Mouse (Mus musculus): ENCODE data around the gene Hbb-bh1. TPM values are rescaled to one million over a fixed set of nuclear protein-coding genes. Genes with fewer than 3 reads are reported as not detected.

Gene Hbb-bh1
- 2.2 and 2.4 TPM in 2 replicates for polyA plus RNA-seq (2015; fragmentation: Nextera tagmentation; extraction: Ambion mirVana)

- H3K4me1 ChIP-seq (replicated peaks; ENCODE audit: control insufficient read depth, insufficient read depth, low read length) = no peaks in the 10 kb centered on the region
- ATAC-seq (ENCODE audit: low read depth) = no peak
- no peaks in the 10 kb centered on the region for H3K9me3 ChIP-seq (ENCODE audit: control insufficient read depth, low read length)
- no peak within 1 kb of the TSS for H3K4me3 ChIP-seq (ENCODE audit: low read length)
- no peak within 1 kb of the TSS for H3K9ac ChIP-seq (ENCODE audit: low read length)
- H3K36me3 ChIP-seq (ENCODE audit: control insufficient read depth, insufficient read depth, low read length) = no peaks in the 10 kb centered on the region
- 75% methylated on average over 2 of the region's 2 CpGs for WGBS
- no peak within 1 kb of the TSS for H3K27ac ChIP-seq (ENCODE audit: low read length)
- H3K4me2 ChIP-seq (ENCODE audit: low read depth, low read length) = no peak within 1 kb of the TSS
- H3K27me3 ChIP-seq (ENCODE audit: control insufficient read depth, insufficient read depth, low read depth, low read length) = no peaks in the 10 kb centered on the region
Observed at GRCm38 (mm10) chr7:103843034-103843433, at the start of gene Hbb-bh1. Gene Hbb-bh1, minus strand, starts transcription at chr7:103843164.

- no peak for ATAC-seq (ENCODE audit: low read depth)
- Histone ChIP-seq H3K9me3 (ENCODE audit: control insufficient read depth, low read length) (no peaks in the 10 kb centered on the region), H3K27me3 (ENCODE audit: control insufficient read depth, insufficient read depth, low read depth, low read length) (no peaks in the 10 kb centered on the region), H3K4me2 (ENCODE audit: low read depth, low read length) (no peak within 1 kb of the TSS), H3K4me3 (ENCODE audit: low read length) (no peak within 1 kb of the TSS), H3K9ac (ENCODE audit: low read length) (no peak within 1 kb of the TSS), H3K36me3 (ENCODE audit: control insufficient read depth, insufficient read depth, low read length) (no peaks in the 10 kb centered on the region), H3K4me1 (replicated peaks; ENCODE audit: control insufficient read depth, insufficient read depth, low read length) (no peaks in the 10 kb centered on the region), H3K27ac (ENCODE audit: low read length) (no peak within 1 kb of the TSS)
Observed at GRCm38 (mm10) chr7:103886152-103886551, 43.2 kb upstream of the Hbb-bh1 start, which contains the start of gene Olfr66. Gene Olfr66, minus strand, starts transcription at chr7:103886252.

GRCm38 (mm10) chr7:103877093-103877492 is 34.1 kb upstream of the Hbb-bh1 start:
- Histone ChIP-seq H3K4me2 (ENCODE audit: low read depth, low read length) (no peak overlapping the region), H3K9ac (ENCODE audit: low read length) (no peak overlapping the region), H3K4me1 (replicated peaks; ENCODE audit: control insufficient read depth, insufficient read depth, low read length) (no peaks in the 10 kb centered on the region), H3K4me3 (ENCODE audit: low read length) (no peak overlapping the region), H3K27ac (ENCODE audit: low read length) (no peak overlapping the region), H3K27me3 (ENCODE audit: control insufficient read depth, insufficient read depth, low read depth, low read length) (no peaks in the 10 kb centered on the region), H3K36me3 (ENCODE audit: control insufficient read depth, insufficient read depth, low read length) (no peaks in the 10 kb centered on the region), H3K9me3 (ENCODE audit: control insufficient read depth, low read length) (no peaks in the 10 kb centered on the region)
- ATAC-seq (ENCODE audit: low read depth) = no peak
- WGBS = 62% methylated on average over 2 of the region's 2 CpGs

- no peak for ATAC-seq (ENCODE audit: low read depth)
- no peak overlapping the region for H3K4me2 ChIP-seq (ENCODE audit: low read depth, low read length)
- H3K27ac ChIP-seq (ENCODE audit: low read length) = no peak overlapping the region
- 37% methylated on average over 5 of the region's 5 CpGs for WGBS
- H3K27me3 ChIP-seq (ENCODE audit: control insufficient read depth, insufficient read depth, low read depth, low read length) = no peaks in the 10 kb centered on the region
- H3K9me3 ChIP-seq (ENCODE audit: control insufficient read depth, low read length) = no peaks in the 10 kb centered on the region
- no peaks in the 10 kb centered on the region for H3K36me3 ChIP-seq (ENCODE audit: control insufficient read depth, insufficient read depth, low read length)
- H3K4me1 ChIP-seq (replicated peaks; ENCODE audit: control insufficient read depth, insufficient read depth, low read length) = no peaks in the 10 kb centered on the region
- H3K9ac ChIP-seq (ENCODE audit: low read length) = no peak overlapping the region
- no peak overlapping the region for H3K4me3 ChIP-seq (ENCODE audit: low read length)
Observed at GRCm38 (mm10) chr7:103874451-103874850, 31.5 kb upstream of the Hbb-bh1 start.

GRCm38 (mm10) chr7:103873064-103873463 is 30.1 kb upstream of the Hbb-bh1 start:
- H3K9me3 ChIP-seq (ENCODE audit: control insufficient read depth, low read length) = no peaks in the 10 kb centered on the region
- H3K27me3 ChIP-seq (ENCODE audit: control insufficient read depth, insufficient read depth, low read depth, low read length) = no peaks in the 10 kb centered on the region
- H3K4me1 ChIP-seq (replicated peaks; ENCODE audit: control insufficient read depth, insufficient read depth, low read length) = no peaks in the 10 kb centered on the region
- no peak overlapping the region for H3K4me2 ChIP-seq (ENCODE audit: low read depth, low read length)
- H3K27ac ChIP-seq (ENCODE audit: low read length) = no peak overlapping the region
- no peak overlapping the region for H3K4me3 ChIP-seq (ENCODE audit: low read length)
- no peak overlapping the region for H3K9ac ChIP-seq (ENCODE audit: low read length)
- 3% methylated on average over 1 of the region's 1 CpGs for WGBS
- no peak for ATAC-seq (ENCODE audit: low read depth)
- H3K36me3 ChIP-seq (ENCODE audit: control insufficient read depth, insufficient read depth, low read length) = no peaks in the 10 kb centered on the region

- Histone ChIP-seq H3K36me3 (ENCODE audit: control insufficient read depth, insufficient read depth, low read length) (no peaks in the 10 kb centered on the region), H3K9me3 (ENCODE audit: control insufficient read depth, low read length) (no peaks in the 10 kb centered on the region), H3K9ac (ENCODE audit: low read length) (no peak overlapping the region), H3K27me3 (ENCODE audit: control insufficient read depth, insufficient read depth, low read depth, low read length) (no peaks in the 10 kb centered on the region), H3K4me2 (ENCODE audit: low read depth, low read length) (no peak overlapping the region), H3K4me3 (ENCODE audit: low read length) (no peak overlapping the region), H3K27ac (ENCODE audit: low read length) (no peak overlapping the region), H3K4me1 (replicated peaks; ENCODE audit: control insufficient read depth, insufficient read depth, low read length) (no peaks in the 10 kb centered on the region)
- no peak for ATAC-seq (ENCODE audit: low read depth)
Observed at GRCm38 (mm10) chr7:103870667-103871066, 27.7 kb upstream of the Hbb-bh1 start.

- Histone ChIP-seq H3K27ac (ENCODE audit: low read length) (no peak overlapping the region), H3K4me2 (ENCODE audit: low read depth, low read length) (no peak overlapping the region), H3K27me3 (ENCODE audit: control insufficient read depth, insufficient read depth, low read depth, low read length) (no peaks in the 10 kb centered on the region), H3K4me3 (ENCODE audit: low read length) (no peak overlapping the region), H3K9me3 (ENCODE audit: control insufficient read depth, low read length) (no peaks in the 10 kb centered on the region), H3K4me1 (replicated peaks; ENCODE audit: control insufficient read depth, insufficient read depth, low read length) (no peaks in the 10 kb centered on the region), H3K9ac (ENCODE audit: low read length) (no peak overlapping the region), H3K36me3 (ENCODE audit: control insufficient read depth, insufficient read depth, low read length) (no peaks in the 10 kb centered on the region)
- ATAC-seq (ENCODE audit: low read depth) = no peak
Observed at GRCm38 (mm10) chr7:103865716-103866115, 22.8 kb upstream of the Hbb-bh1 start.

GRCm38 (mm10) chr7:103861531-103861930 is 18.6 kb upstream of the Hbb-bh1 start:
- WGBS = 64% methylated on average over 3 of the region's 3 CpGs
- Histone ChIP-seq H3K4me1 (replicated peaks; ENCODE audit: control insufficient read depth, insufficient read depth, low read length) (no peaks in the 10 kb centered on the region), H3K9ac (ENCODE audit: low read length) (no peak overlapping the region), H3K9me3 (ENCODE audit: control insufficient read depth, low read length) (no peaks in the 10 kb centered on the region), H3K27ac (ENCODE audit: low read length) (no peak overlapping the region), H3K36me3 (ENCODE audit: control insufficient read depth, insufficient read depth, low read length) (no peaks in the 10 kb centered on the region), H3K4me2 (ENCODE audit: low read depth, low read length) (no peak overlapping the region), H3K27me3 (ENCODE audit: control insufficient read depth, insufficient read depth, low read depth, low read length) (no peaks in the 10 kb centered on the region), H3K4me3 (ENCODE audit: low read length) (no peak overlapping the region)
- ATAC-seq (ENCODE audit: low read depth) = no peak

- ATAC-seq (ENCODE audit: low read depth) = no peak
- 36% methylated on average over 1 of the region's 1 CpGs for WGBS
- no peak overlapping the region for H3K27ac ChIP-seq (ENCODE audit: low read length)
Observed at GRCm38 (mm10) chr7:103860855-103861254, 17.9 kb upstream of the Hbb-bh1 start.

GRCm38 (mm10) chr7:103859076-103859475 is 16.1 kb upstream of the Hbb-bh1 start:
- H3K9ac ChIP-seq (ENCODE audit: low read length) = no peak overlapping the region
- no peaks in the 10 kb centered on the region for H3K4me1 ChIP-seq (replicated peaks; ENCODE audit: control insufficient read depth, insufficient read depth, low read length)
- no peak overlapping the region for H3K27ac ChIP-seq (ENCODE audit: low read length)
- no peaks in the 10 kb centered on the region for H3K9me3 ChIP-seq (ENCODE audit: control insufficient read depth, low read length)
- H3K36me3 ChIP-seq (ENCODE audit: control insufficient read depth, insufficient read depth, low read length) = no peaks in the 10 kb centered on the region
- H3K4me3 ChIP-seq (ENCODE audit: low read length) = no peak overlapping the region
- H3K4me2 ChIP-seq (ENCODE audit: low read depth, low read length) = no peak overlapping the region
- ATAC-seq (ENCODE audit: low read depth) = no peak
- no peaks in the 10 kb centered on the region for H3K27me3 ChIP-seq (ENCODE audit: control insufficient read depth, insufficient read depth, low read depth, low read length)
- WGBS = 44% methylated on average over 2 of the region's 2 CpGs

More at GRCm38 (mm10) chr7:103860855-103861254, 17.9 kb upstream of the Hbb-bh1 start:
- H3K27me3 ChIP-seq (ENCODE audit: control insufficient read depth, insufficient read depth, low read depth, low read length) = no peaks in the 10 kb centered on the region
- no peak overlapping the region for H3K4me3 ChIP-seq (ENCODE audit: low read length)
- H3K9ac ChIP-seq (ENCODE audit: low read length) = no peak overlapping the region
- H3K4me2 ChIP-seq (ENCODE audit: low read depth, low read length) = no peak overlapping the region
- H3K9me3 ChIP-seq (ENCODE audit: control insufficient read depth, low read length) = no peaks in the 10 kb centered on the region
- H3K4me1 ChIP-seq (replicated peaks; ENCODE audit: control insufficient read depth, insufficient read depth, low read length) = no peaks in the 10 kb centered on the region
- no peaks in the 10 kb centered on the region for H3K36me3 ChIP-seq (ENCODE audit: control insufficient read depth, insufficient read depth, low read length)
